Mouse (Mus musculus) CD4-positive, CD25-positive, alpha-beta regulatory T cell, adult 2 months (primary cell): ENCODE data around the gene Reep6.
"Not testable (repeated sequence)": the region's sequence is repeated elsewhere in the genome, so short reads cannot be mapped to it uniquely, and the experiment has no call there.

Experiments
- DNase-seq: peaks from one replicate; pipeline ENCODE4 v3.0.0-alpha.2; 2012; ENCODE audit warnings: low read depth, low spot score

The Reep6 gene

DNA sequence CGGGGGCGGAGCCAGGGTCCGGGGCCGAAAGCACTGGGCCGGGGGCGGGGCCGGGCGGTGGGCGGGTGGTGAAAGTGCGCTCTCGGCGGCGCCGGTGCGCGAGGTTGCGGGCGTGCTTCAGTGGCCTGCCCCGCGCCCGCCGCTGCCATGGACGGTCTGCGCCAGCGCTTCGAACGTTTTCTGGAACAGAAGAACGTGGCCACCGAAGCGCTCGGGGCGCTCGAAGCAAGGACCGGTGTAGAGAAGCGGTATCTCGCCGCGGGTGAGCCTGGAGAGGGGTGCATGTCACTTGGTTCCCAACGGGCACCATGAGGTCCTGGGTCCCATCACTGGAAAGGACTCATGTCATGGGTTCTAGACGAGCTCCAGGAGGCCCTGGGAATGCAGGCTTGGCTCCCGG, 331 bp downstream of the Reep6 start:
- no peak for DNase-seq

DNA sequence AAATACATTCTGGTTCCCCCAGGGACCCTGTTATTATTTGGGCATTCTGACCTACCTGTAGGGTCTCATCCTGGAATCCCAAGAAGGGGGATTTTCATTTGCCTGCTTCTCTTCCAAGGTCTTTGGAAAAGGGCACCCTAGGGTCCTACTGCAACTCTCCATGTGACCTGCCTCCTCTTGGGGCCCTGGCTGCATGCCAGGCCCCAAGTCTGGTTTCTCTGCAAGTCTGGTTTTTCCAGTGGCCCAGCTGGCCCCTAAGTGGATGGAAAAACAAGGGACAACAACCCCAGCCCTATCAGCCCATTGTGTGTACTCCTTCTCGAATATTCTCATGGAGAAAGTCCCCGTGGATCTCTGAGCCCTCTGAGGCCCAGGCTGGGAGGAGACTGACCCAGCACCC, 1.1 kb downstream of the Reep6 start:
- DNase-seq: no peak

DNA sequence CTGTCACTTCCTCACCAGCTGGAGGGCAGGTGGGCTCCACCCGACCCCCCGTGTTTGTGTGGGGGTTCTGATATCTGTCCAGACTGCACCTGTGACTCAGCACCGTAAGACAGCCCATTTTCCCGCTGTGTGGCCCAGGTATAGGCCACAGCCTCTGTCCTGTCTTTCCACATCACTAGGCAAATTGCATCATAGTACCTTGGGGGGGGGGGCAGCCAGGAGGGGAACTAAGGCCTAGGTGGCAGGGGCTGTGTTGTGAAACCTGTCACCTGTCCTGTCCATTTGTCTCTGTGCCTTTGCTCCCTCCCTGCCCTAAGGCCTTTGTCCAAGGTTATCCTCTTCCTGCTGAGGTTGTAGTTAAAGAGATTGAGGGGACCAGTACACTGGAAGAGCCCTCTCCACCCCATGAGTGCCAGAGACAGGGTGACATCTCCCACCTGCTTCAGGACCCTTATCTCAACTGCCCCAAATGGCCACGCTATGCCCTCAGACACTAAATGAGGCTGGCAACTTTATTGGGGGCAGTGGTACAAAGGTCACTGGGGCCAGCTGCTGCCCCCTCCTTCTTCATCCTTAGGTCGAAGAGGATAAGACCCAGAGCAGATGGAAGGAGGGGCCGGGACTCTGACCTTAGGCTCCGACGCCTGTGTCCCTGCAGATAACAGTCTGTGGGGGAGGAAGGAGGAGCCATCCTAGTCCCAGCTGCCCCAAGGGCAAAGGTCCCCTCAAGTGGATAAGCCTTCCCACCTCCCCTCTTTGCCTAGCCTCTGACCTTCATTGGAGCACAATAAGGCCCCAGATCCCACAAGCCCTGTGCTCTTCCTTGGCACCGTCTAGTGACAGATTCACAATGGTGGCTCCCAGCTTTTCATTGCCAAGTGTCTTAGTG, 2.1 kb downstream of the Reep6 start:
- DNase-seq: no peak

DNA sequence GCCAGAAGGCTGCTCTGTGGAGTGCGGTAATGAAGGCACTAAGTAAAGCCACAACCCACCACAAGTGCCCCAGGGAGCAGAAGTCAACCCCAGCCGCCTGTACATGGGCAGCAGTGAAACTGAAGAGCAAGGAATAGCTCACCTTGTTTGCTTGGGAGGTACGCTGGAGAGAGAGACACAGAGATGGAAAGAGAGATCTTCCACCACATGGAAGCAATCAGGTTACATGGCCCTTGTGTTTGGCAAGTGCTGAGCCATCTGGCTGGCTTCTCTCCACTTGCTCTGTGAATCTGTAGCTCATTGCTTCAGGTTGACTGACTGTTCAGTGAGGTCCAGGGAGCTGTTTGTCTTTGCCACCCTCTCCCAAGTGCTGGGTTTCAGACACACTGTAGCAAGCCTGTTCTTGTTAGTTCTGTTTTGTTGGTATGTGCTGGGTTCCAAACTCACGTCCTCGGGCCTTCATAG, 2.8 kb downstream of the Reep6 start:
- no peak for DNase-seq

DNA sequence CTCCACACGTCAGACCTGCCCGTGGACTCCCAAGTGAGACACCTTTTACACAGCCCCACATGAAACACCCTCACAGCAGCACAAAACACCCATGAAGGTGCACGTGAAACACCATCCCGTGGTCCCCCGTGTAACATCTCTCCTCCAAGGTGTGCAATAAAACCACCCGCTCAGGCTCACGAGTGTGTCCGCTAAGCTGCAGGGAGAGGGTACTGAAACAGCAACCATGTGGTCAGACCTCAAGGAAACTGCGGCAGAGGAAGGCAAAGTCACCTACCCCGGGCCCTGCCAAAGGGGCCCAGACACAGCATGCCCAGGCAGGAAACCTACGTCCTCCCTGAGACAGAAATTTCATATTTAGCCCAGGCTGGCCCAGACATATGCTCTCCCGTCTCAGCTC, 6.5 kb downstream of the Reep6 start:
- DNase-seq: no peak

DNA sequence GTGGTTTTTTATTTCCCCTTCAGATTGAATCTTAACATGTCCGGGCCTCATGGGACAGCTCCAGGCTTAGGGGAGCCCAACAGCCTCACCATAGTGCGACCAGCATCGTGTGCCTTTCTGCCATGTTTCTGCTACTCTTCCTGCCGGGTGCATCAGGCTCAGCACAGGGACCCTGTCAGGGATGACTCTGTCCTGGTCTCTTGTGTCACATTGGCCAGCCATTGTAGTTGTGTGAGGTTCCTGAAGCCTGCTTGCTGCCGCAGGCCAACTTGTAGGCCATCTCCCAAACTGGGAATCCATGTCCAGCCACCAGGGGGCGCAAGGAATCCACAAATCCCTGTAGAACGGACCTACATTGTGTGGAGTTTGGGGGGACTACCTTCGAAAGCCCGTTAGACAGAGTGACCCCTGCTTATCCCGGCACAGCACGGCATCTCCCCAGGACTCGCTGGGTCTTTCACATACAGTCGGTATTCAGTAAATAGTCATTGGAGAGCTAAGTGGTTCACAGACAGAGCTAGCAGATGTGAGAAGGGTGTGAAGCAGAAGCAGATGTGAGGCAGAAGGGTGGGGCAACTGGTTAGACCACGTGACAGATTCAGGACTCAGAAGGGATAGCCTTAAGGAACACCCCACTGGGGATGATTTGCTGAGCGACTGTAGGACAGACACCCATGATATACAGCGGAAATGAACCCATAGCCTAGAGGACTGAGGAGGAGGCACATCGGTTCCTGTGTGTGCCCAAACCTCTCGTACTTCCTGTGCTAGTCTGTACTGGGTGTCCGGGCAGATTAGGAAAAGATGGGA, 10.4 kb downstream of the Reep6 start:
- peak; percentile 88 for DNase-seq

DNA sequence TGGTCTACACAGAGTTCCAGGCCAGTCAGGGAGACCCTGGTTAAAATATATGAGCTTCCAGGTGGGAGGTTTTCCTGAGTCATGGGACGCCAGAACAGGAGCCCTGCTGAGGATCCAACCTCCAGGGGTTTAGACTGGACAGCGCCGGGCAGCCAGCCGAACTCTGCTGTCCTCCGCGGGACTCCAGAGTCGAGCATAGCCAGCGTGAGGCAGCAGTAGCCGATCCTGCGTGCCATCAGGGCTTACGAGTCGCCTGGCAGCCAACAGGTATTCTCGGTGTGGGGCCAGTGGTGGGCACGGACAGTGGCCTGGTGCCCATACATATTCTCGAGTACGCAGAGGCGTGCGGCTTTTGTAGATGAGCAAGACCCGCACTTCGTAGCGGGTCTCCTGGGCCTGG, 11.3 kb downstream of the Reep6 start:
- no peak for DNase-seq

DNA sequence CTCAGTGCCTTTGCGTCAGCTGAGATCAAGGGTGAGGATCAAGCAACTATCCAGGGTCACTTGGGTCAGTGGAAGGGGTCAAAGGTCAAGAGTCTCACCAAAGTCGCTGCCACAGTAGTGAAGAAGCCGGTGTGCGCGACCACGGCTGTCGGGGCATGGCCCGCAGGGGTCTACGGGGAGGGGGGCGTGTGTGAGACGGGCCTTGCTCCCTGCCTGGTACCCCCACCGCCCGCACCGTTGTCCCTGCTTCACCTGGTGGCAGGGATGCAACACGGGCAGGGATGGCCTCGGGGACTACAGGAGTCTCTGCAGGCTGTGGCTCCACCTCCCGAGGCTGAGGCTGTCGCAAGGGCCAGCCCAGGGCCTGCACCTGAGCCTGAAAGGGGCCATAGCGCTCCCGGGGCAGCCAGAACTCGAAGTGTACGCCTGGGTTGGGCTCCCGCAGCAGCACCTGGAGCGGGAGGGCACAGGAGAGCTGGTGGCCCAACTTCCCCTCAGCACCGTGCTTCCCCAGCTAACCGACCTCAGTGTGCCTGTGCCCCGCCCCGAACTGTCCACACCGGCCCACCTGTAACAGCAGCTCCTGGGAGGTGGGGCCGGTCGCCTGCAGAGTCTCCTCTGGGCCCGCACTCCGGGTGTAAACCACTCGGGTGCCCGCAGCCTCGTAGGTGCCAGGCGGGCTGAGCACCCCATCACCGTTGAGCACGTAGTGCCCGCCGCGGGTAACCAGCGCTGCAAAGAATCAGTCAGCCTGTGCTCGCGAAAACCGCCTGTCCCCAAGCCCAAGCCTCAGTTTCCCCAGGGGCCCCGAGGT, 11.9 kb downstream of the Reep6 start:
- peak; percentile 40 for DNase-seq

DNA sequence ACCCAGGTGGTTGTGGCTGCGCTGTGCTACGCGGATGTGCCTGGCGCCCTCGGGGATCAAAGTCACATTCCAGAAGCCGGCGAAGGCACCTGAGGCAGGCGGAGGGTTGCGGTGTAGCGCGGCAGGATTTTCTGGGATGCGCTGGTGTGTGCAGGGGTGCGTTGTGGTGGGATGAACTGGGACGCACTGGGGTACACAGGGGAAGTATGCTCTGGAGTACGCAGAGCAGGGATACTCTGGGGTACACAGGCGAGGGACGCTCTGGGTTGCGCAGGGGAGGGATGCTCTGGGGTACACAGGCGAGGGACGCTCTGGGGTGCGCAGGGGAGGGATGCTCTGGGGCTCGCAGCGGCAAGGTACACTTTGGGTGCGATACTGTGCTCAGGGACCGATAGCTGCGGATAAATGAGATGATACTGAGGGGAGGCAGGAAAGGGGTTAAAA, 12.6 kb downstream of the Reep6 start:
- DNase-seq: no peak

DNA sequence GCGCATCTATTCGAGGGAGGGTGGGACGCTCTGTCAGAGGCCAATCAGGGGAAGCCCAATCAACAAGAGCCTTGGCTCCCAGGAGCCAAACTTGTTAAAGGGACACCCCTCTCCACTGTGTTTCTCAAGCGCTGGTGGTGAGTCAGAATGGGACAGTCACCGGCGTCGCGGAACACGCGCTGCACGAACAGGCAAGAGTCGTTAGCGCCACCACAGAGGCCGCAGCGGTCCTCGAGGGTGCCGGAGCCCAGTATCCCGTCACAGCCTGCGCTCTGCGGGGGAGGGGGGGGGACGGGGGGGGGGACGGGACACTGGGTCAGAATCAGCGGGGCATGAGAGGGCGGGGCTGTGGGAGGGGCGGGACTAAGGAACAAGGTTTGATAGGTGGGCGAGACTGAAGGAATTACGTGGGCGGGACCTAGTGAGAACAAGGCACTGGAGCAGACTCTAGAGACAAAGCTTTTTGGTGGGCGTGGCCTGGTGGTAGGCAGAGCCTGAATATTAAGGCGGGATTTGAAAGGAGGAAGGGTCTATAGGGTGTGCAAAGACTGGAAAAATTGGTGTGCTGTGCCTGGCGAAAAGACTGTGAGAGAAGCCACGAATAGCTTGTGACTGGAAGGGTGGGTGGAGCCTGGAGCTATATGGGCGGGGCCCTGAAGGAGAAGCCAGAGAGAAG, 13.1 kb downstream of the Reep6 start:
- DNase-seq: peak; percentile 79

DNA sequence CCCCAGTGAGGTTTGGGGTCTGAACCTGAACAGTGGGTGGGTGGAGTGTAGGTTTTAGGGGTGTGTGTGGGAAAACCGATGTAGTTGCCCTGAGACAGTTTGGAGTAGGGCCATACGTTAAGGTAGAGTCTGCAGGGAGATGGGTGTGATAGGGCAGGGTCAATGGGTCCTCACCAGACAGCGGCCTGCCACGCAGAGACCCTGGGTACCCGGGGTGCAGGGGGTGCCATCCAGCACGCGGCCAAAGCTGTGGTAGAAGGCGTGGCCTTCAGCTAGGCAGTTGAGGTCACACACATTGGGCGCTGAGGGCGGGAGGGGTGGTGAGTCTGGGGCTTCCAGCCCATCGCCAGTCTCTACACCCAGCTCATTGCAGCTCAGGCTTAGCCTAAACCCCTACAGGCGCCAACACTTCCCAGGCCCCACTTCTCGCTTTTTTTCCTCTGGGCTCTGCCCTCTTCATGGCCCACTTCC, 13.7 kb downstream of the Reep6 start:
- no peak for DNase-seq

DNA sequence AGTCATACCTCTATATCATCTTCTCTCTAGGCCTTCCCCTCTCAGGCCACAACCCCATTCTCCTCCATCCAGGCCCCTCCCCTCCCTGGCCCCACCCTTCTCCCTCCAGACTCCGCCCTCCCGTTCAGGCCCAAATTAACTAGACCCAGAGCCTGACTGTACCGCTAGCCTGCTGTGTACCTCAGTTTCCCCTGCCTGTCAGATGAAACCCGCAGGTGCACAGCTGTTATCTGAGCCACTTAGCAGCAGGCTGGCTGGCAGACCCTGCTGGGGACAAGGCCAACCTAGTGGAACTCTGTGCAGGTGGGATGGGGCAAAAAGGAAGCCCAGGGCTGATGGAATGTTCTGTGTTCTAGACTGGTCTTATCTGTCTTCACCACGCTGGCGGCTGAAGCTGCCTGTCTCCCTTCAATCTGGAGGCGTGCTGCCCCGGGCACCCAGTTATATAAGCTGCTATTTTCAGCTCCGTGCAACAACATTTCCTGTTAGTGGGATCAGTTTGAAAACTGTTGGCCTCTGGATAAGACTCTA, 14.4 kb downstream of the Reep6 start:
- no peak for DNase-seq

DNA sequence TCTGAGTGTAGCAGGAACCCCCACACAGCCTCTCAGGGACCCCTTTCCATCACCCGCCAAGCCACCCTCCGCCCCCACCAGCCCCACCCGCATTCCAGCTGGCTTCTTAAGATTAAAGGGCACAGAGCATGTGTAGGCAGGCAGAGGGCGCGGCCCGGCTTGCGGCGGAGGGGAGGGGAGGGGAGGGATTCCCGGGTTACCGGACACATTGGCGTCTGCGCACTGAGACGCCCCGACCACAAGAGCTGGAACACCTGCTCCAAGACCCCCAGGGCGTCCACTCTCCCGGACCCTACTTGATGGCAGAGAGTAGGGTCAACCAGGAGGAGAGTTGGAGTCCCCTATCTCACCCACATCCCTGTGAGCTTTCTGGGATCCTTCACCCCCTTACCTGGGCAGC, 15.4 kb downstream of the Reep6 start:
- DNase-seq: peak; percentile 55

DNA sequence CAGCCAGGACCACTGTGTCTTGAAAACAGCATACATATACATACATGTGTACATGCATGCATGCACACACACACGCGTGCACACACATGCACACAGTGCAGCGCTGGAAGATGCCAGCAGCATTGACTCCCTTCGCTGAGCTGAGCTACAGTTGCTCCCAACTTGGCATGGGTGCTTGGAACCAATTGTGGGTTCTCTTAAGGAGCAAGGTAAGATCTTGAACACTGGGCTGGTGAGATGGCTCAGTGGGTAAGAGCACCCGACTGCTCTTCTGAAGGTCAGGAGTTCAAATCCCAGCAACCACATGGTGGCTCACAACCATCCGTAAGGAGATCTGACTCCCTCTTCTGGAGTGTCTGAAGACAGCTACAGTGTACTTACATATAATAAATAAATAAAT, 16.2 kb downstream of the Reep6 start:
- not testable (repeated sequence) for DNase-seq

DNA sequence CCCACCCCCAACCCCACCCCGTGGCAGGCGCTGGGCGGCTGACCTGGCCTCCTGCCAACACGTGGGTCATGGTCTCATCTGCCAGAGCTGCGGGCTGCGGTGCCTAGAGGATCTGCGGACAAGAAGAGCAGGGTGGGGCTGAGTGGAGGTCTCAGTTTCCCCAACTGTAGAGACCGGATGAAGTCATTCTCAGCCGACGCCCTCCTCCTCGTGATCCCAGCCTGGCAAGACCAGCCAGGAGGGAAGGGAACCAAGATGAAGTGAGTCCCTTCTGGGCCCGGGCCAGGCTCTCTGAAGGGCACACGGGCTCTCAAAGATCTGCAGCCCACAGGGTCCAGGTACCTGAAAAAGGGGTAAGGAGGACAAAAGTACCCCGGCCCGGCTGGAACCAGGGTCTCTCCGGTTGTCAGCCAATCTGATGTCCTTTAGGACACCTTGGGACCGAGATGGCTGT, 17.8 kb downstream of the Reep6 start:
- DNase-seq: no peak

DNA sequence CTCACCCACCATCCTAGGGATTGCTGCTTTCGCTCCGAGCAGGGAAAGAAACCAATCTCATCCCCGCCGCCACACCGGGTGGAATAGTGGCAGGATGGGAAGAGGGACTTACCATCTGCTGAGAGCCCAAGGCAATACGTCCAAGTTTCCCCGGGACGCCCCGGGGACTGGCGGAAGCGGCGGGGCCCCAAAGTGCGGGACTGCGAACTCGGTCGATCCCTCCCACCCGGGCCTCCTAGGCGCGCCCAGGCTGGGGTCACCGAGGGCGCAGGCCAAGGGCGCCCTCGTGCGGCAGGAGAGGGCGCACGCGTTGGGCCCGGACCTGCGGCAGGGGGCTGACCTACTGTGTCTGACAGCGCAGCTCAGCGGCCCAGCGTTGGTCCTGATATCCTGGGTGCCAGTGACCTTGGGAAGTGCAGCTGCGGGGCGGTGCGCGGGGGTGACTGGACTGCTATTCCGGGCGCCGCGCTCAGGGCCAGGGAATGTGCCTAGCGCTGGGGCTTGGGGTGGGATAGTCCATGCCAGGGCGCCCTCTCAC, 18.6 kb downstream of the Reep6 start, which contains the start of gene Adamtsl5:
Gene Adamtsl5, minus strand, starts transcription at position 169 of the 538 bp plus-strand sequence.
- peak; percentile 86 for DNase-seq

DNA sequence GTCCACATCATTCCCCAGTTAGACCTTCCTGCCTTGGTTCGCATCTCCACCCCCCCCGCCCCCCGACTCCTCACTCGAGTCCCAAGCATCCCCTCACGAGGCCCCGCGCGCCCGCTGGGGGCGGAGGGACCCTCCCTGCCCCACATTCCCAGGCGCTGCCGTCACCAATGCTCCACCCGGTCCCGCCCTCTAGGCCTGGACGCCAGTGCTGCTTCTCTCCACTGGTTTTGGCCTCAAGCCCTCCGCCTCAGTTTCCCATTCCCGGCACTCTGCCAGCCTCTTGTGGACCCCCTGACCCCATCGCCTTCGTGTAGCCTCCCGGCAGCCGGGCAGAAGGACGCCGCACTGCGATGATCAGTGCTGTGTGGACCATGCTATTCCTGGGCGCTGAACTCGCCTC, 19.2 kb downstream of the Reep6 start:
- DNase-seq: no peak

DNA sequence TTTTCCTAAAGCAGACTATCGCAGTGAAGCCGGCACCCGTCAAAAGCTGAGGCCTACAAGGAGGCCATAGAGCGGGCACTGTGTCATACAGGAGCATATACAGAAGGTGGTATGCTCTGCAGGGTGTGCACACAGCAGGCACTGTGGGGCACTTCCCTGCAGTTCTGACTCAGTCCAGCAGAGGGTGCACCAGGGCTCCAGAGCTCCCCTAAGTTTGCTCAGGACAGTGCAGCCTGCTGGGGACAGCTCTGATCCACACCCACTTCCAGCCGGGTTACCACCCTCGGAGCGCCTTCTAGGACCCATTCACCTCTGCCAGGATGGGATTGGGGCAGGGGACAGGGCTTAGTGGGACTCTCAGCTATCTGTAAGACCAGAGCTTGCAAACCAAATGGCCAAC, 20.5 kb downstream of the Reep6 start:
- DNase-seq: peak; percentile 90

DNA sequence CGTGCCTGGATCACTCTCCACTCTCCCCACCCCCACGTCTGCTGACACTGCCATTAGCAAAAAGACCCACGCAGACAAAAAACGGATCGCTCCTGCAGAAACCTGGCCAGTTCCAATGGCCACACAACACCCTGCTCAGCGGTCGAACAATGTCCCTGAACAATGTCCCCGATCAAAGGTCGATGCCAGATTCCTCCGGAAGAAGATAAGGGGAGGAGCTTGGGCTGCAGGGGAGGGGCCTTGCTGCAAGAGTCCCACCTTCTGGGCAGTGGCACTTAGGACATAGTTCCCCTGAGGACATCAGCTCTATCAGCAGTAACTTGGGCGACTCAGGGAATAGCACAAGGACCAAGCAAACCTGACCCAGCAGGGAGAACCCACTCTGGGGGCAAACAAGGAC, 22.1 kb downstream of the Reep6 start:
- no peak for DNase-seq

DNA sequence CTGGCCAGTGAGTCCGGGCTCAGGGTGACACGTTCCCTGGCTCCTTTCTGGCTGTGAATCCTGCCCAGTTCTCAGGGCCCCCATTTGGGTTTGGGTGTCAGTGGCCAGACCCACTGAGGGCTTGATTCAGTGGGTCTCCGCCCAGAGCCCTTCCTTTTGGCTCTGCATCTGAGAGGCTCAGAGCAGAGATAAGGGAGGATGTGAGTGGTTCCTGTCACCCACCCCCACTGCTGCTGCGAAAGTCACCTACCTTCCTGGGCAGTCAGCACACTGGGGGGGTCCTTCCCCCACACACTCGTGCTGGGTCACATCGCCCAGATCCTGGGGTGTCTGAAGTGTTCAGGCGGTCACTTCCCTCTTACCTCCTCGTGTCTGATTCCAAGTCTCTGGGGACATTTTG, 23.0 kb downstream of the Reep6 start:
- DNase-seq: no peak
